8 mouse cellular contexts compared by ENCODE assay signal in the genomic region with DNA sequence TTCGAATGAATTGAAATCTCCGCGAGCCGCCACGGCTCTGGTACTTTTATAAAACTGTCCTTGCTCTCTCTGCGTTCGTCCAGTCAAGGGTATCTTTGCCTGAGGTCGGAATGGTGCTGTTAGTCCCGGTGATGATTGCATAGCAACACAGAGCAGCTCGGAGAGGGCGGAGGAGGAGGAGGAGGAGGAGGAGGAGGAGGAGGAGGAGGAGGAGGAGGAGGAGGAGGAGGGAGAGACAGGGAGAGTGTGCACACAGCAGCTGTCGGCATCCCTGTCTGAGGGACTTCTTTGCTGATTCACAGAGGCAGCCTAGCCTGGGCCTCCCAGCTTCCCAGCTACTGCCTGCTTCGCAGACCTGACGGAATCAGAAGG. TPM values are rescaled to one million over a fixed set of nuclear protein-coding genes. Genes with fewer than 3 reads are reported as not detected.
DNase-seq lines count a peak whose midpoint lies in the region; ATAC-seq and TF ChIP-seq lines count a peak whose summit lies in the region.

No protein-coding gene starts in this region.

- no peaks in the 10 kb centered on the region for H3K9me3 ChIP-seq in heart, postnatal 0 days (replicated peaks; ENCODE audit: control insufficient read depth, low read length)
- no peaks in the 10 kb centered on the region for H3K9me3 ChIP-seq in liver, embryonic 16.5 days (replicated peaks; ENCODE audit: control insufficient read depth, low read length)
- no peaks in the 10 kb centered on the region for H3K9me3 ChIP-seq in stomach, embryonic 15.5 days

- peak; percentile 8 for DNase-seq in adrenal gland, postnatal 14 days
- DNase-seq in adrenal gland, adult (ENCODE audit: inconsistent age in 2 of 2, low spot score in 1 of 2): no peak
- DNase-seq in left cerebral cortex, adult 2 months (ENCODE audit: extremely low spot score in 1 of 2, low spot score in 2 of 2): peak in 1 of 2 experiments; percentile 22
- no peak for DNase-seq in left cerebral cortex, postnatal 25 days (ENCODE audit: low spot score in 2 of 2)
- DNase-seq in heart, postnatal 0 days (ENCODE audit: low spot score): no peak
- no peak for DNase-seq in spleen, adult 12 weeks (ENCODE audit: low spot score)

- TF ChIP-seq EP300 in heart, postnatal 0 days (IDR thresholded peaks at IDR 0.05; ENCODE audit: low read depth): no peak

- H3K9ac ChIP-seq in heart, postnatal 0 days (replicated peaks; ENCODE audit: low read depth, low read length): no peak overlapping the region
- no peak overlapping the region for H3K9ac ChIP-seq in liver, embryonic 16.5 days (ENCODE audit: low read depth, low read length)
- H3K9ac ChIP-seq in stomach, embryonic 15.5 days: no peak overlapping the region

- peak overlapping the region; percentile 63 for H3K4me2 ChIP-seq in heart, postnatal 0 days (ENCODE audit: low read depth, low read length)
- H3K4me2 ChIP-seq in liver, embryonic 16.5 days (ENCODE audit: low read depth, low read length): peak overlapping the region; percentile 17; the same call in 1 of the 2 replicates
- H3K4me2 ChIP-seq in stomach, embryonic 15.5 days: peak overlapping the region; percentile 57

- ATAC-seq in heart, postnatal 0 days (ENCODE audit: insufficient read depth, low read depth): no peak
- no peak for ATAC-seq in liver, embryonic 16.5 days (ENCODE audit: low read depth)
- no peak for ATAC-seq in stomach, embryonic 15.5 days (ENCODE audit: insufficient read depth, low FRiP score, low read depth)

- H3K36me3 ChIP-seq in heart, postnatal 0 days (replicated peaks; ENCODE audit: control insufficient read depth, insufficient read depth, low read length): no peaks in the 10 kb centered on the region
- no peaks in the 10 kb centered on the region for H3K36me3 ChIP-seq in liver, embryonic 16.5 days (ENCODE audit: control insufficient read depth, insufficient read depth)
- H3K36me3 ChIP-seq in stomach, embryonic 15.5 days: no peaks in the 10 kb centered on the region

- no peaks in the 10 kb centered on the region for H3K27me3 ChIP-seq in heart, postnatal 0 days (ENCODE audit: control insufficient read depth, insufficient read depth, low read length)
- H3K27me3 ChIP-seq in liver, embryonic 16.5 days (ENCODE audit: control insufficient read depth, insufficient read depth, low read depth, low read length): no peaks in the 10 kb centered on the region; the same call in none of the 2 replicates
- no peaks in the 10 kb centered on the region for H3K27me3 ChIP-seq in stomach, embryonic 15.5 days (replicated peaks)

- H3K27ac ChIP-seq in left cerebral cortex, adult 2 months: peak overlapping the region; percentile 81
- H3K27ac ChIP-seq in heart, postnatal 0 days (ENCODE audit: low read depth): no peak overlapping the region
- no peak overlapping the region for H3K27ac ChIP-seq in liver, embryonic 16.5 days (ENCODE audit: low read length)
- H3K27ac ChIP-seq in stomach, embryonic 15.5 days: no peak overlapping the region

- TF ChIP-seq CTCF in left cerebral cortex, adult 2 months (IDR thresholded peaks at IDR 0.05): no peak
- no peak for TF ChIP-seq CTCF in heart, postnatal 0 days (IDR thresholded peaks at IDR 0.05; ENCODE audit: low read depth)

- peak overlapping the region; percentile 44 for H3K4me3 ChIP-seq in left cerebral cortex, adult 2 months
- H3K4me3 ChIP-seq in heart, postnatal 0 days (ENCODE audit: low read depth, low read length): peak overlapping the region; percentile 41
- H3K4me3 ChIP-seq in liver, embryonic 16.5 days (ENCODE audit: low read depth, low read length): no peak overlapping the region; the same call in 1 of the 2 replicates
- peak overlapping the region; percentile 34 for H3K4me3 ChIP-seq in stomach, embryonic 15.5 days (replicated peaks)

- no peaks in the 10 kb centered on the region for H3K4me1 ChIP-seq in heart, postnatal 0 days (ENCODE audit: control insufficient read depth, insufficient read depth)
- no peaks in the 10 kb centered on the region for H3K4me1 ChIP-seq in liver, embryonic 16.5 days (ENCODE audit: control insufficient read depth, low read depth, low read length)
- H3K4me1 ChIP-seq in stomach, embryonic 15.5 days: no peaks in the 10 kb centered on the region

- whole genome bisulfite sequencing in heart, postnatal 0 days: 28% methylated on average over 13 of the region's 14 CpGs
- 38% methylated on average over 12 of the region's 14 CpGs for WGBS in liver, embryonic 16.5 days (ENCODE audit: insufficient replicate concordance)
- 41% methylated on average over 12 of the region's 14 CpGs for WGBS in stomach, embryonic 15.5 days

- intact Hi-C loops in left cerebral cortex, adult 2 months (cut with DNase I): loop anchor here (5.0 kb wide), 1 partner anchor 107 kb away; a partner anchor contains a TSS
- intact Hi-C loops in left cerebral cortex, postnatal 25 days (cut with DNase I): loop anchor here (2.0 to 5.0 kb wide), 2 partner anchors 16 to 107 kb away; a partner anchor contains a TSS

RNA-seq across cellular contexts. Expression of a gene that starts 0.2 kb away (rescaled TPM):
- 0.41 and 0.53 TPM in 2 replicates for total RNA-seq in adrenal gland, postnatal 14 days (2021)
- total RNA-seq in left cerebral cortex, adult 2 months (2021): 10 to 100 TPM; 52.3 to 59.5 TPM
- total RNA-seq in left cerebral cortex, postnatal 25 days (2021): 10 to 100 TPM; 56.3 to 61.7 TPM
- 0.04 and 1.4 TPM in 2 replicates for total RNA-seq in heart, postnatal 0 days (2014; rRNA removed; ENCODE audit: low replicate concordance)
- 0.07 and 0.08 TPM in 2 replicates for polyA plus RNA-seq in heart, postnatal 0 days (2015; fragmentation: Nextera tagmentation; extraction: Ambion mirVana)
- 0.09 and 0.12 TPM in 2 replicates for polyA plus RNA-seq in liver, embryonic 16.5 days (2015; fragmentation: Nextera tagmentation; extraction: Ambion mirVana)
- polyA plus RNA-seq in stomach, embryonic 15.5 days (2015; fragmentation: Nextera tagmentation; extraction: Ambion mirVana): 1.4 and 1.5 TPM in 2 replicates

Comparison
In these comparisons a context has a peak if more than half of its experiments do, and no peak if none do; other contexts are left out.
1. RNA of a gene that starts 0.2 kb away (total RNA-seq): 56.3 to 61.7 TPM in left cerebral cortex, postnatal 25 days and 52.3 to 59.5 TPM in left cerebral cortex, adult 2 months; 0.41 to 0.53 TPM in adrenal gland, postnatal 14 days and 0.04 to 1.4 TPM in heart, postnatal 0 days; every median in the first group is over 10 times any median in the second.
2. Peak in every context shown above with its lines, with median percentiles within 50 percentile points of each other: H3K4me2 ChIP-seq.